Mouse (Mus musculus): Measurements from ENCODE around the gene Arhgef25.

GRCm38 (mm10) chr10:127197505-127198110 is 7.7 kb upstream of the Arhgef25 start:
- no peak for TF ChIP-seq CTCF (IDR thresholded peaks at IDR 0.05; ENCODE audit: control insufficient read depth, insufficient read depth, insufficient read length)
- TF ChIP-seq USF1 (IDR thresholded peaks at IDR 0.05; ENCODE audit: low read depth) = no peak
- TF ChIP-seq MAX (IDR thresholded peaks at IDR 0.05) = no peak
- no peak for TF ChIP-seq MYOD1 (IDR thresholded peaks at IDR 0.05; ENCODE audit: control insufficient read depth, insufficient read length, low read depth)
- TF ChIP-seq FOSL1 (IDR thresholded peaks at IDR 0.05; ENCODE audit: insufficient read depth, low read length, poor library complexity, severe bottlenecking) = no peak
- no peak for TF ChIP-seq CEBPB (IDR thresholded peaks at IDR 0.05; ENCODE audit: low read depth)
